Mouse (Mus musculus) v-Abl transformed pro-B cells (cell line): ENCODE data around the gene Pla2g2f.

Experiments used
- in situ Hi-C, 2 experiments: fragments of 400-800 bp; cut with MboI; formaldehyde crosslinking; loops; one replicate each; pipeline ENCODE4 v1.15.1; 2025; ENCODE audit not compliant: unreplicated experiment in 2 of 2

Pla2g2f gene

GRCm38 (mm10) chr4:138757416-138757815 lies at the start of gene Pla2g2f:
TSS of gene Pla2g2f (minus strand) at chr4:138757626.
- in situ Hi-C loops, result no loop called here

GRCm38 (mm10) chr4:138806920-138807541 lies 49.6 kb upstream of the Pla2g2f start:
- in situ Hi-C loops, result loop anchor here in 1 of 2 experiments (25.0 kb wide), 1 partner anchor 1520 kb away; the partner anchor contains the start of gene Wnt4

GRCm38 (mm10) chr4:138806160-138806559 lies 48.7 kb upstream of the Pla2g2f start:
- in situ Hi-C loops, result loop anchor here in 1 of 2 experiments (25.0 kb wide), 1 partner anchor 1519 kb away; the partner anchor contains the start of gene Wnt4

GRCm38 (mm10) chr4:138805248-138805647 lies 47.8 kb upstream of the Pla2g2f start:
- in situ Hi-C loops, result loop anchor here in 1 of 2 experiments (25.0 kb wide), 1 partner anchor 1518 kb away; the partner anchor contains the start of gene Wnt4

- in situ Hi-C loops, result loop anchor here in 1 of 2 experiments (25.0 kb wide), 1 partner anchor 1516 kb away; the partner anchor contains the start of gene Wnt4
Observed at GRCm38 (mm10) chr4:138802917-138803316, 45.5 kb upstream of the Pla2g2f start.

- in situ Hi-C loops, result loop anchor here in 1 of 2 experiments (25.0 kb wide), 1 partner anchor 1514 kb away; the partner anchor contains the start of gene Wnt4
Observed at GRCm38 (mm10) chr4:138801631-138802030, 44.2 kb upstream of the Pla2g2f start.

GRCm38 (mm10) chr4:138800134-138800744 lies 42.8 kb upstream of the Pla2g2f start:
- in situ Hi-C loops, result loop anchor here in 1 of 2 experiments (25.0 kb wide), 1 partner anchor 1513 kb away; the partner anchor contains the start of gene Wnt4

- in situ Hi-C loops, result no loop called here
Observed at GRCm38 (mm10) chr4:138797217-138797570, 39.8 kb upstream of the Pla2g2f start.

- in situ Hi-C loops, result no loop called here
Observed at GRCm38 (mm10) chr4:138796513-138797216, 39.2 kb upstream of the Pla2g2f start.

- in situ Hi-C loops, result no loop called here
Observed at GRCm38 (mm10) chr4:138794344-138794743, 36.9 kb upstream of the Pla2g2f start.

GRCm38 (mm10) chr4:138793276-138793675 lies 35.9 kb upstream of the Pla2g2f start:
- in situ Hi-C loops, result no loop called here

- in situ Hi-C loops, result no loop called here
Observed at GRCm38 (mm10) chr4:138792599-138792998, 35.2 kb upstream of the Pla2g2f start.

- in situ Hi-C loops, result no loop called here
Observed at GRCm38 (mm10) chr4:138791452-138791851, 34.0 kb upstream of the Pla2g2f start.

- in situ Hi-C loops, result no loop called here
Observed at GRCm38 (mm10) chr4:138788381-138788780, 31.0 kb upstream of the Pla2g2f start.

GRCm38 (mm10) chr4:138786141-138786540 lies 28.7 kb upstream of the Pla2g2f start:
- in situ Hi-C loops, result no loop called here

- in situ Hi-C loops, result no loop called here
Observed at GRCm38 (mm10) chr4:138785721-138786120, 28.3 kb upstream of the Pla2g2f start.

- in situ Hi-C loops, result no loop called here
Observed at GRCm38 (mm10) chr4:138782098-138782497, 24.7 kb upstream of the Pla2g2f start.

GRCm38 (mm10) chr4:138780300-138780699 lies 22.9 kb upstream of the Pla2g2f start:
- in situ Hi-C loops, result no loop called here

GRCm38 (mm10) chr4:138777417-138778407 lies 20.3 kb upstream of the Pla2g2f start:
- in situ Hi-C loops, result no loop called here

- in situ Hi-C loops, result no loop called here
Observed at GRCm38 (mm10) chr4:138775435-138775834, 18.0 kb upstream of the Pla2g2f start, which contains the start of gene Pla2g2d. TSS of gene Pla2g2d (plus strand) at chr4:138775735.
